Mouse (Mus musculus) CH12.LX (cell line): ENCODE measurements at regions not wholly inside any gene's neighbourhood (a gene's known extent, or its start where the extent isn't known, plus 50 kb on each side); places are given as distances from the start of the nearest gene placed in this dataset.

ENCODE experiments used
- CTCF ChIP-seq, 2 experiments: IDR thresholded peaks in 1 of 2; conservative IDR thresholded peaks in 1 of 2; 2 replicates each; pipeline ENCODE4 v1.5.1; 2011 to 2012; ENCODE audit warnings: low read depth in 2 of 2, low read length in 2 of 2, improper control_type of control experiment in 1 of 2, inconsistent platforms in 1 of 2, mild to moderate bottlenecking in 1 of 2, moderate library complexity in 1 of 2
- IRF4 ChIP-seq: IDR thresholded peaks from 2 replicates; pipeline ENCODE4 v1.6.1; 2014; ENCODE audit warnings: low read depth, mild to moderate bottlenecking, inconsistent platforms, low read length, improper control_type of control experiment
- JUND ChIP-seq: conservative IDR thresholded peaks from 2 replicates; pipeline ENCODE4 v1.6.1; 2011; ENCODE audit warnings: low read depth, low read length, improper control_type of control experiment
- MAX ChIP-seq: IDR thresholded peaks from 2 replicates; pipeline ENCODE4 v1.6.1; 2011; ENCODE audit warnings: low read length, improper control_type of control experiment
- MEF2A ChIP-seq: IDR thresholded peaks from 2 replicates; pipeline ENCODE4 v1.6.1; 2014; ENCODE audit warnings: low read depth, mild to moderate bottlenecking, inconsistent platforms, low read length, improper control_type of control experiment, borderline replicate concordance
- MYC ChIP-seq: IDR thresholded peaks from 2 replicates; pipeline ENCODE4 v1.6.1; 2011; ENCODE audit warnings: low read depth, mild to moderate bottlenecking, improper control_type of control experiment, low read length
- POLR2A ChIP-seq: IDR thresholded peaks from 2 replicates; pipeline ENCODE4 v1.6.1; 2011; ENCODE audit warnings: low read depth, mild to moderate bottlenecking, improper control_type of control experiment, low read length
- POLR2AphosphoS2 ChIP-seq: IDR thresholded peaks from 2 replicates; pipeline ENCODE4 v1.6.1; 2011; ENCODE audit warnings: low read depth, low read length, improper control_type of control experiment
- SIN3A ChIP-seq: IDR thresholded peaks from 2 replicates; pipeline ENCODE4 v1.6.1; 2012; ENCODE audit warnings: low read length, improper control_type of control experiment, inconsistent platforms
- TBP ChIP-seq: conservative IDR thresholded peaks from 2 replicates; pipeline ENCODE4 v1.6.1; 2011; ENCODE audit warnings: low read depth, low read length, improper control_type of control experiment

- TF ChIP-seq SIN3A: no peak
- no peak for TF ChIP-seq POLR2A
- TF ChIP-seq MYC: no peak
- no peak for TF ChIP-seq POLR2AphosphoS2
- no peak for TF ChIP-seq CTCF (conservative IDR thresholded peaks at IDR 0.05 in 1 of 2, IDR thresholded peaks at IDR 0.05 in 1 of 2; ENCODE audit: low read depth in 2 of 2, low read length in 2 of 2)
- TF ChIP-seq MAX: no peak
- no peak for TF ChIP-seq JUND
- no peak for TF ChIP-seq TBP
- TF ChIP-seq MEF2A: no peak
- no peak for TF ChIP-seq IRF4
These were observed 127.0 kb downstream of the Gadd45g start for GRCm38 (mm10) chr13:51973461-51973860.
